Mouse (Mus musculus) cortical plate, adult 2 months (tissue): ENCODE data around the gene Dennd1b.

Source experiments
- CTCF ChIP-seq: fragments of 200-500 bp; IDR thresholded peaks from 2 replicates; pipeline ENCODE4 v1.5.1; 2011; ENCODE audit warnings: mild to moderate bottlenecking, control low read depth, low read length; ENCODE audit not compliant: insufficient read depth; ENCODE audit errors: extremely low read depth
- POLR2A ChIP-seq: fragments of 200-500 bp; IDR thresholded peaks from 2 replicates; pipeline ENCODE4 v1.6.1; 2011; ENCODE audit warnings: mild to moderate bottlenecking, low read length, control low read depth; ENCODE audit not compliant: insufficient read depth; ENCODE audit errors: extremely low read depth

GRCm38 (mm10) chr1:139092144-139092543 lies 128.9 kb downstream of the Dennd1b start:
- TF ChIP-seq CTCF, result no peak
- no peak for TF ChIP-seq POLR2A
